Comparison of ENCODE assay signal across 11 mouse cellular contexts in genomic region chr4:126287302-126287995, GRCm38 (mm10). TPM values are rescaled to one million over a fixed set of nuclear protein-coding genes. Genes with fewer than 3 reads are reported as not detected.
DNase-seq lines count a peak whose midpoint lies in the region; ATAC-seq and TF ChIP-seq lines count a peak whose summit lies in the region.
"Had no signal": no experiment of that assay in that cellular context is flagged by ENCODE, and none has a peak within 500 bp of the region (broad histone marks: within the 10 kb centered on the region; RNA-seq: fewer than 3 reads in every experiment).

No protein-coding gene starts in this region.

- ATAC-seq in heart, embryonic 16.5 days (replicated peaks; ENCODE audit: extremely low read depth, insufficient read depth, low FRiP score): no peak
- peak; percentile 60; the same call in 1 of the 2 replicates for ATAC-seq in lung, embryonic 14.5 days (ENCODE audit: insufficient read depth)
- ATAC-seq in embryonic facial prominence, embryonic 13.5 days (ENCODE audit: insufficient number of reproducible peaks, insufficient read depth, low FRiP score, low TSS enrichment, low read depth): 0 out of 2 replicates have a peak, but pooled peaks have one; percentile 8
- ATAC-seq in limb, embryonic 14.5 days (ENCODE audit: low FRiP score, low read depth): 0 out of 2 replicates have a peak, but pooled peaks have one; percentile 13

- H3K4me3 ChIP-seq in heart, embryonic 16.5 days (ENCODE audit: low read length): peak overlapping the region; percentile 51
- peak overlapping the region; percentile 44 for H3K4me3 ChIP-seq in lung, embryonic 14.5 days (ENCODE audit: low read depth, low read length)
- H3K4me3 ChIP-seq in embryonic facial prominence, embryonic 13.5 days: peak overlapping the region; percentile 63
- H3K4me3 ChIP-seq in limb, embryonic 14.5 days (replicated peaks; ENCODE audit: low read length): peak overlapping the region; percentile 56

- peaks cover 54% of the 10 kb centered on the region for H3K27me3 ChIP-seq in heart, embryonic 16.5 days (ENCODE audit: control insufficient read depth, insufficient read depth, low read length)
- H3K27me3 ChIP-seq in lung, embryonic 14.5 days (ENCODE audit: insufficient read depth, low read length): peaks cover 38% of the 10 kb centered on the region
- peaks cover 43% of the 10 kb centered on the region for H3K27me3 ChIP-seq in embryonic facial prominence, embryonic 13.5 days
- H3K27me3 ChIP-seq in limb, embryonic 14.5 days (ENCODE audit: control insufficient read depth, insufficient read depth, low read length): peaks cover 17% of the 10 kb centered on the region

- H3K36me3 ChIP-seq in heart, embryonic 16.5 days (ENCODE audit: control insufficient read depth, insufficient read depth): no peaks in the 10 kb centered on the region
- H3K36me3 ChIP-seq in lung, embryonic 14.5 days (ENCODE audit: insufficient read depth): no peaks in the 10 kb centered on the region
- no peaks in the 10 kb centered on the region for H3K36me3 ChIP-seq in embryonic facial prominence, embryonic 13.5 days
- H3K36me3 ChIP-seq in limb, embryonic 14.5 days (ENCODE audit: control insufficient read depth, insufficient read depth, low read length): no peaks in the 10 kb centered on the region

- no peak for TF ChIP-seq POLR2A in limb, embryonic 14.5 days (IDR thresholded peaks at IDR 0.05; ENCODE audit: borderline replicate concordance, extremely low read depth, insufficient read depth, insufficient read length)

- H3K9ac ChIP-seq in heart, embryonic 16.5 days (ENCODE audit: low read length): no peak overlapping the region
- H3K9ac ChIP-seq in lung, embryonic 14.5 days: no peak overlapping the region
- peak overlapping the region; percentile 82 for H3K9ac ChIP-seq in embryonic facial prominence, embryonic 13.5 days
- peak overlapping the region; percentile 65 for H3K9ac ChIP-seq in limb, embryonic 14.5 days (ENCODE audit: low read depth, low read length, severe bottlenecking)

- peaks cover 4% of the 10 kb centered on the region; the same call in 1 of the 2 replicates for H3K4me1 ChIP-seq in heart, embryonic 16.5 days (ENCODE audit: control insufficient read depth, insufficient read depth, low read length)
- peaks cover 4% of the 10 kb centered on the region for H3K4me1 ChIP-seq in lung, embryonic 14.5 days (ENCODE audit: insufficient read depth)
- peaks cover 55% of the 10 kb centered on the region for H3K4me1 ChIP-seq in embryonic facial prominence, embryonic 13.5 days
- peaks cover 27% of the 10 kb centered on the region for H3K4me1 ChIP-seq in limb, embryonic 14.5 days (ENCODE audit: control insufficient read depth, insufficient read depth, low read length)

- no peak overlapping the region for H3K27ac ChIP-seq in heart, embryonic 16.5 days (ENCODE audit: low read length)
- no peak overlapping the region for H3K27ac ChIP-seq in lung, embryonic 14.5 days (ENCODE audit: low read depth)
- H3K27ac ChIP-seq in embryonic facial prominence, embryonic 13.5 days: peak overlapping the region; percentile 88
- H3K27ac ChIP-seq in limb, embryonic 14.5 days (replicated peaks; ENCODE audit: low read depth, low read length): peak overlapping the region; percentile 73

- peak overlapping the region; percentile 69; the same call in 1 of the 2 replicates for H3K4me2 ChIP-seq in heart, embryonic 16.5 days (ENCODE audit: low read depth, low read length)
- peak overlapping the region; percentile 73 for H3K4me2 ChIP-seq in lung, embryonic 14.5 days
- H3K4me2 ChIP-seq in embryonic facial prominence, embryonic 13.5 days: peak overlapping the region; percentile 72
- peak overlapping the region; percentile 55 for H3K4me2 ChIP-seq in limb, embryonic 14.5 days (replicated peaks; ENCODE audit: low read depth, low read length, severe bottlenecking)

- peaks cover 6% of the 10 kb centered on the region for H3K9me3 ChIP-seq in heart, embryonic 16.5 days (replicated peaks; ENCODE audit: control insufficient read depth, low read length)
- no peaks in the 10 kb centered on the region for H3K9me3 ChIP-seq in lung, embryonic 14.5 days (ENCODE audit: low read depth, low read length)
- H3K9me3 ChIP-seq in embryonic facial prominence, embryonic 13.5 days: 0 out of 2 replicates have a peak, but pooled peaks cover 4% of the 10 kb centered on the region
- H3K9me3 ChIP-seq in limb, embryonic 14.5 days (ENCODE audit: control insufficient read depth, low read length): no peaks in the 10 kb centered on the region

- DNase-seq in heart, adult 18-20 months: no peak
- peak; percentile 54 for DNase-seq in lung, embryonic 14.5 days
- no peak for DNase-seq in lung, postnatal 25 days (ENCODE audit: low spot score)
- no peak for DNase-seq in limb, embryonic 14.5 days (ENCODE audit: low spot score)
- no peak for DNase-seq in right cerebral cortex, adult 2 months (ENCODE audit: low spot score in 2 of 2)
- no peak for DNase-seq in thymus, postnatal 4 days
- DNase-seq: thymus, postnatal 14 days had no signal

- TF ChIP-seq CTCF in lung, embryonic 14.5 days (IDR thresholded peaks at IDR 0.05; ENCODE audit: low read depth): no peak

- WGBS in heart, embryonic 16.5 days: 28% methylated on average over 11 of the region's 11 CpGs
- 24% methylated on average over 11 of the region's 11 CpGs for WGBS in lung, embryonic 14.5 days
- 39% methylated on average over 11 of the region's 11 CpGs for WGBS in embryonic facial prominence, embryonic 13.5 days
- WGBS in limb, embryonic 14.5 days: 34% methylated on average over 11 of the region's 11 CpGs

RNA-seq across cellular contexts. Expression of gene Col8a2, which starts 0.9 kb away (rescaled TPM):
- 4.5 and 5.0 TPM in 2 replicates for polyA plus RNA-seq in heart, embryonic 16.5 days (2015; fragmentation: Nextera tagmentation; extraction: Ambion mirVana)
- under 1 TPM; 0.52 to 0.95 TPM for total RNA-seq in heart, adult 18-20 months (2021)
- 4.0 and 5.2 TPM in 2 replicates for polyA plus RNA-seq in lung, embryonic 14.5 days (2014; fragmentation: Nextera tagmentation; extraction: Ambion mirVana)
- 33.9 and 43.4 TPM in 2 replicates for polyA plus RNA-seq in embryonic facial prominence, embryonic 13.5 days (2015; fragmentation: Nextera tagmentation; extraction: Ambion mirVana)
- 50.3 and 57.4 TPM in 2 replicates for polyA plus RNA-seq in limb, embryonic 14.5 days (2012; rRNA removed)
- 74.6 and 75.4 TPM in 2 replicates for polyA plus RNA-seq in limb, embryonic 14.5 days (2014; fragmentation: Nextera tagmentation; extraction: Ambion mirVana)
- total RNA-seq: common myeloid progenitor, adult 5-6 weeks; megakaryocyte-erythroid progenitor cell, adult 5-6 weeks had no signal

RNA-seq across cellular contexts. Expression of gene Trappc3, which starts 25.3 kb away (rescaled TPM):
- 78.1 and 81.3 TPM in 2 replicates for polyA plus RNA-seq in heart, embryonic 16.5 days (2015; fragmentation: Nextera tagmentation; extraction: Ambion mirVana)
- 10 to 100 TPM; 46.2 to 56.9 TPM for total RNA-seq in heart, adult 18-20 months (2021)
- polyA plus RNA-seq in lung, embryonic 14.5 days (2014; fragmentation: Nextera tagmentation; extraction: Ambion mirVana): 26.7 and 28.9 TPM in 2 replicates
- 122 and 126 TPM in 2 replicates for polyA plus RNA-seq in embryonic facial prominence, embryonic 13.5 days (2015; fragmentation: Nextera tagmentation; extraction: Ambion mirVana)
- polyA plus RNA-seq in limb, embryonic 14.5 days (2012; rRNA removed): 93.6 and 113 TPM in 2 replicates
- polyA plus RNA-seq in limb, embryonic 14.5 days (2014; fragmentation: Nextera tagmentation; extraction: Ambion mirVana): 34.5 and 38.3 TPM in 2 replicates

RNA-seq across cellular contexts. Expression of gene Map7d1, which starts 31.3 kb away (rescaled TPM):
- 34.7 and 36.1 TPM in 2 replicates for polyA plus RNA-seq in heart, embryonic 16.5 days (2015; fragmentation: Nextera tagmentation; extraction: Ambion mirVana)
- 100 to 1,000 TPM; 240 to 249 TPM for total RNA-seq in heart, adult 18-20 months (2021)
- polyA plus RNA-seq in lung, embryonic 14.5 days (2014; fragmentation: Nextera tagmentation; extraction: Ambion mirVana): 50.7 and 61.1 TPM in 2 replicates
- polyA plus RNA-seq in embryonic facial prominence, embryonic 13.5 days (2015; fragmentation: Nextera tagmentation; extraction: Ambion mirVana): 48.8 and 57.0 TPM in 2 replicates
- polyA plus RNA-seq in limb, embryonic 14.5 days (2012; rRNA removed): 113 and 119 TPM in 2 replicates
- polyA plus RNA-seq in limb, embryonic 14.5 days (2014; fragmentation: Nextera tagmentation; extraction: Ambion mirVana): 58.3 and 68.4 TPM in 2 replicates

RNA-seq across cellular contexts. Expression of gene Adprhl2, which starts 34.1 kb away (rescaled TPM):
- polyA plus RNA-seq in heart, embryonic 16.5 days (2015; fragmentation: Nextera tagmentation; extraction: Ambion mirVana): 38.6 and 41.1 TPM in 2 replicates
- total RNA-seq in heart, adult 18-20 months (2021): 10 to 100 TPM; 10.4 to 12.4 TPM
- polyA plus RNA-seq in lung, embryonic 14.5 days (2014; fragmentation: Nextera tagmentation; extraction: Ambion mirVana): 52.8 and 56.8 TPM in 2 replicates
- polyA plus RNA-seq in embryonic facial prominence, embryonic 13.5 days (2015; fragmentation: Nextera tagmentation; extraction: Ambion mirVana): 94.3 and 97.5 TPM in 2 replicates
- 66.3 and 77.4 TPM in 2 replicates for polyA plus RNA-seq in limb, embryonic 14.5 days (2012; rRNA removed)
- polyA plus RNA-seq in limb, embryonic 14.5 days (2014; fragmentation: Nextera tagmentation; extraction: Ambion mirVana): 59.9 and 69.1 TPM in 2 replicates

RNA-seq across cellular contexts. Expression of gene Tekt2, which starts 38.0 kb away (rescaled TPM):
- polyA plus RNA-seq in heart, embryonic 16.5 days (2015; fragmentation: Nextera tagmentation; extraction: Ambion mirVana): 2.3 and 2.7 TPM in 2 replicates
- total RNA-seq in heart, adult 18-20 months (2021): under 1 TPM; 0.32 to 0.44 TPM
- 1.3 and 2.5 TPM in 2 replicates for polyA plus RNA-seq in lung, embryonic 14.5 days (2014; fragmentation: Nextera tagmentation; extraction: Ambion mirVana)
- 18.5 and 22.0 TPM in 2 replicates for polyA plus RNA-seq in embryonic facial prominence, embryonic 13.5 days (2015; fragmentation: Nextera tagmentation; extraction: Ambion mirVana)
- 48.9 and 52.5 TPM in 2 replicates for polyA plus RNA-seq in limb, embryonic 14.5 days (2012; rRNA removed)
- 14.4 and 18.7 TPM in 2 replicates for polyA plus RNA-seq in limb, embryonic 14.5 days (2014; fragmentation: Nextera tagmentation; extraction: Ambion mirVana)
- total RNA-seq: common myeloid progenitor, adult 5-6 weeks; megakaryocyte-erythroid progenitor cell, adult 5-6 weeks had no signal

Comparison
In these comparisons a context has a peak if more than half of its experiments do, and no peak if none do; other contexts are left out.
1. H3K27ac ChIP-seq: peak in embryonic facial prominence, embryonic 13.5 days (single experiment) and limb, embryonic 14.5 days (single experiment); none in heart, embryonic 16.5 days (single experiment) and lung, embryonic 14.5 days (single experiment).
2. H3K9ac ChIP-seq: peak in embryonic facial prominence, embryonic 13.5 days (single experiment) and limb, embryonic 14.5 days (single experiment); none in heart, embryonic 16.5 days (single experiment) and lung, embryonic 14.5 days (single experiment).
3. Peak in every context shown above with its lines, with median percentiles within 50 percentile points of each other: H3K4me2 ChIP-seq and H3K4me3 ChIP-seq.